Mouse (Mus musculus) cerebellum, adult 8-10 months (tissue): ENCODE results near the gene Olfr1436.
"Not testable (repeated sequence)": the region's sequence is repeated elsewhere in the genome, so short reads cannot be mapped to it uniquely, and the experiment has no call there.

Experiments used
- DNase-seq: peaks from one replicate; pipeline ENCODE4 v3.0.0; 2022

Olfr1436 gene

DNA sequence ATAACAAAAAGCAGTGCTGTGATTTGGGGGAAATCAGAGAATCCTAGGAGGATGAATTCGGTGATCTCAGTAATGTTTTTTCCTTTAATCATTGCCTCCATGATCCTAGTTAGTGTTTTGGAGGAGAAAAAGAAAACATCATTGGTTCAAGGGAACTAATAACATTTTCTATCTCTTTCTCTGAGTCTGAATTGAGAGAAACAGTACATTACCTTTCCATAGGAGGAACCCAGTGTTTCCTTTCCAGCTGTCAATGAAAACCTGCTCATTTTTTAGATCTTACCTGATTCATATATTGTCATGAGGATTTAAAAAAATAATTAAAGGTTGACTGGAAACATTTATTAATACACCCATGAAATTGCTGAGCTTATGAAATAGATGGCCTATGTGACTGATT is at the start of gene Olfr1436:
Olfr1436 (minus strand) TSS at position 101 of the 400 bp plus-strand sequence.
- not testable (repeated sequence) for DNase-seq

DNA sequence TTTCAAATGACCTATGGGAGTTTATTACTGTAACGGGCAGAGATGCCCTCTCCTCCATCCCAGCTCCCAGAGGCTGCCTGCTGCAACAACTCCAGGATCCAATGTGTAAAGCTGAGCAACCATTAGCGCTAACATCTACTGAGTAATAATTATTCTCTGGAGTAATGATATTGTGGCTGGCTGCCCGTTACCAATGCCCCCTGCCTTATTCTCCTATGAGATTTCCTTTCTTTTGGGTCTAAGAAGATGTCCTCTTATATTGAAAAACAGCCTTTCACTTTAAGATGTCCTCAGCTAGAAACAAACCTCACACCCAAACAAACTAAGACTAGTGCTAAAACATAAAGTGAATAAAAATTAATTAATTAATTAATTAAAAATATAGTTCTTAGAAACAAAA is 36.9 kb upstream of the Olfr1436 start, which contains the start of gene Olfr1438-ps1:
Olfr1438-ps1 (minus strand) TSS at position 101 of the 400 bp plus-strand sequence.
- no peak for DNase-seq

DNA sequence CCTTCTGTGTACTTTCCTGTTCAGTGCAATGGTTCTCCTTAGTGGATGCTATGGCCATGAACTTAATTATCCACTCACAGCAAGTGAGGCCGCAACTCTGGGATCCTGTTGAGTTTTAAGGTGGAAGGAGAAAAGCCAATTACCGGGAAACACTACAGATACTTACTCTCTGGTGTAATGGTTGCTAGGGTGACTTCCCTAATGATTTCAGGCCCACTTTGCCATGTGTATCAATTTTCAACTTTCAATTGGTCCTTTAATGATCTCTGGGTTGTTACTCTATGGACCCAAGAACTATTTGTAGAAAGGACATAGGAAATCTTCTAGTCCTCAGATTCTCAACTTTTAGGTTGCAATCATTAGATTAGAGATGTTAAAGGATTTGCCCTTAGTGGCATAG is 26.1 kb upstream of the Olfr1436 start, which contains the start of gene Olfr1437:
Olfr1437 (minus strand) TSS at position 101 of the 400 bp plus-strand sequence.
- no peak for DNase-seq

DNA sequence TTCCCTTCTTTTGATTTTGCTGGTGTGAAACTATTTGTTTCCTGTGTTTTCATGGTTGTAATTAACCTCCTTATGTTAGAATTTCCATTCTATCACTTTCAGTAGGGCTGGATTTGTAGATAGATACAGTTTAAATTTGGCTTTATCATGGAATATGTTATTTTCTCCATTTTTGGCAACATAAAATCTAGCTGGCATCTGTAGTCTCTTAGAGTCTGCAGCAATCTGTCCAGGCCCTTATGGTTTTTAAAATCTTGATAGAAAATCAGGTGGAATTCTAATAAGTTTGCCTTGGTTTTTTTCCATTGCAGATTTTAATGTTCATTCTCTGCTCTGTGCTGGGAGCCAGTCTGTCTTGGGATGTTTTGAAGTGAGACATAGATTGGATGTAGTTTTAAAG is 6.0 kb downstream of the Olfr1436 start:
- no peak for DNase-seq

DNA sequence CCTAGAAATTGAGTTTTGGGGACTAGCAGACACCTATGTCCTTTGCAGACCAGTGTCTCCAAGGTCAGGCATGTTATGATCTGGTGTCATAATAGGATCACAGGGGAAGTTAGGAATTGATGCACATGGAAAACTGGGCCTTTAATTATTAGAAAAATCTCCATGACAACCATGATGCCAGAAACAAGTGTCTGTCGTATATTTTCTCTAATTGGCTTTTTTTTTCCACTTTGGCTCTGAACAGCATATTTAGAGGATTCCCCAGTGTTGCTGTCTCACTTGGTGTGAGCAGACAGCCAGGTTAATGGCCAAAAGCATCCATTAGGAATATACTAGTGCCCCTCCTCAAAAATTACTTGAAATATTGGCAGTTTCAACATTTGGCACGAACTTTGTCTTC is 19.4 kb downstream of the Olfr1436 start, which contains the start of gene Olfr1434:
Olfr1434 (plus strand) TSS at position 301 of the 400 bp plus-strand sequence.
- no peak for DNase-seq

DNA sequence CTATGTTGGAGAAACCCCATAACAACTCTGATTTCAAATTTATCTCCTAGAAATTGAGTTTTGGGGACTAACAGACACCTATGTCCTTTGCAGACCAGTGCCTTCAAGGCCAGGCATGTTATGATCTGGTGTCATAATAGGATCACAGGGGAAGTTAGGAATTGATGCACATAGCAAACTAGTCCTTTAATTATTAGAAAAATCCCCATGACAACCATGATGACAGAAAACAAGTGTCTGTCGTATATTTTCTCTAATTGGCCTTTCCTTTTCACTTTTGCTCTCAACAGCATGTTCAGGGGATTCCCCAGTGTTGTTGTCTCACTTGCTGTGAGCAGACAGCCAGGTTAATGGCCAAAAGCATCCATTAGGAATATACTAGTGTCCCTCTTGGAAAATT is 38.2 kb downstream of the Olfr1436 start, which contains the start of gene Olfr235:
Olfr235 (plus strand) TSS at position 301 of the 400 bp plus-strand sequence.
- no peak for DNase-seq
